Mouse (Mus musculus) heart, adult 2 months (tissue): ENCODE measurements around the gene Tnk1. TPM values are rescaled to one million over a fixed set of nuclear protein-coding genes. Genes with fewer than 3 reads are reported as not detected.

ENCODE experiments used
- DNase-seq, 2 experiments: peaks; one replicate each; pipeline ENCODE4 v3.0.0; 2021
- H3K27ac ChIP-seq: fragments of 200-600 bp; 2 replicates; pipeline ENCODE4 v1.8.1; 2022
- H3K27me3 ChIP-seq: fragments of 200-500 bp; 2 replicates; pipeline ENCODE4 v1.6.1; 2012; ENCODE audit warnings: mild to moderate bottlenecking, low read length, inconsistent platforms, mixed read lengths; ENCODE audit not compliant: control insufficient read depth, insufficient read depth
- H3K36me3 ChIP-seq: fragments of 200-500 bp; 2 replicates; pipeline ENCODE4 v1.6.1; 2012; ENCODE audit warnings: low read length, inconsistent platforms; ENCODE audit not compliant: control insufficient read depth, insufficient read depth
- H3K4me1 ChIP-seq: fragments of 200-500 bp; 2 replicates; pipeline ENCODE4 v1.6.1; 2011; ENCODE audit warnings: low read length; ENCODE audit not compliant: control insufficient read depth, insufficient read depth
- H3K4me3 ChIP-seq: fragments of 200-600 bp; 2 replicates; pipeline ENCODE4 v1.8.1; 2022
- H3K79me2 ChIP-seq: fragments of 200-500 bp; replicated peaks from 2 replicates; pipeline ENCODE4 v1.6.1; 2012; ENCODE audit warnings: mild to moderate bottlenecking, inconsistent platforms, low read length, moderate library complexity, mixed read lengths; ENCODE audit not compliant: control insufficient read depth, insufficient read depth
- H3K9ac ChIP-seq: fragments of 200-500 bp; 2 replicates; pipeline ENCODE4 v1.6.1; 2012; ENCODE audit warnings: low read depth, mild to moderate bottlenecking, control low read depth, inconsistent platforms, low read length, mixed read lengths
- CTCF ChIP-seq: fragments of 200-600 bp; IDR thresholded peaks from 2 replicates; pipeline ENCODE4 v1.8.1; 2022; ENCODE audit warnings: antibody characterized with exemption, mild to moderate bottlenecking, moderate library complexity
- EP300 ChIP-seq: fragments of 200-500 bp; IDR thresholded peaks from 2 replicates; pipeline ENCODE4 v1.6.1; 2011; ENCODE audit warnings: low read depth, low read length, control low read depth; ENCODE audit not compliant: insufficient read depth
- POLR2A ChIP-seq: fragments of 200-500 bp; IDR thresholded peaks from 2 replicates; pipeline ENCODE4 v1.6.1; 2011; ENCODE audit warnings: mild to moderate bottlenecking, low read depth, low read length, control low read depth; ENCODE audit not compliant: insufficient read depth
- WGBS: fragments of 180-500 bp; shearing (Covaris S2); methylation state at CpG from one replicate; pipeline ENCODE4 v1.1.7; 2018; 5-methylcytosine and 5-hydroxymethylcytosine counted together
- intact Hi-C: fragments of 180-260 bp; cut with DNase I; formaldehyde crosslinking; loops from one replicate; pipeline ENCODE4 v1.15.1; 2025
- polyA plus RNA-seq: library from polyadenylated mRNA; depleted of rRNA; stranded (reverse); fragments of >200 nt; gene quantifications from 2 replicates; pipeline ENCODE4 v1.2.3, GENCODE M21; 2012
- total RNA-seq, 2 experiments: library from RNA; stranded (reverse); gene quantifications; 2 replicates each; pipeline ENCODE4 v1.2.3; 2021

The Tnk1 gene
- total and polyA plus RNA-seq, 3 experiments = 0.68 TPM; not detected in 2

GRCm38 (mm10) chr11:69854680-69855079, 3.9 kb downstream of the Tnk1 start:
- H3K4me1 ChIP-seq = no peaks in the 10 kb centered on the region
- H3K27ac ChIP-seq = peak overlapping the region; percentile 61
- no peaks in the 10 kb centered on the region for H3K36me3 ChIP-seq
- no peaks in the 10 kb centered on the region for H3K79me2 ChIP-seq
- no peak overlapping the region for H3K4me3 ChIP-seq
- H3K27me3 ChIP-seq = no peaks in the 10 kb centered on the region
- TF ChIP-seq CTCF (no peak), POLR2A (no peak), EP300 (no peak)
- intact Hi-C loops = no loop called here
- WGBS = 51% methylated on average over 10 of the region's 10 CpGs
- no peak for DNase-seq
- H3K9ac ChIP-seq = no peak overlapping the region

GRCm38 (mm10) chr11:69853994-69854393, 4.5 kb downstream of the Tnk1 start:
- intact Hi-C loops = no loop called here
- no peaks in the 10 kb centered on the region for H3K27me3 ChIP-seq

GRCm38 (mm10) chr11:69850754-69851153, 7.8 kb downstream of the Tnk1 start:
- no peak for DNase-seq
- intact Hi-C loops = no loop called here
- H3K9ac ChIP-seq = no peak overlapping the region
- no peak overlapping the region for H3K27ac ChIP-seq
- H3K4me1 ChIP-seq = peaks cover 5% of the 10 kb centered on the region
- H3K4me3 ChIP-seq = no peak overlapping the region
- no peaks in the 10 kb centered on the region; the same call in 1 of the 2 replicates for H3K36me3 ChIP-seq
- TF ChIP-seq EP300 (no peak), POLR2A (no peak), CTCF (no peak)
- H3K27me3 ChIP-seq = no peaks in the 10 kb centered on the region
- 67% methylated on average over 8 of the region's 8 CpGs for WGBS
- no peaks in the 10 kb centered on the region for H3K79me2 ChIP-seq

More at GRCm38 (mm10) chr11:69853994-69854393, 4.5 kb downstream of the Tnk1 start:
- no peak overlapping the region for H3K4me3 ChIP-seq
- H3K27ac ChIP-seq = peak overlapping the region; percentile 61
- H3K9ac ChIP-seq = no peak overlapping the region
- TF ChIP-seq CTCF (no peak), POLR2A (no peak), EP300 (no peak)
- DNase-seq = no peak
- no peaks in the 10 kb centered on the region; the same call in 1 of the 2 replicates for H3K36me3 ChIP-seq
- H3K79me2 ChIP-seq = no peaks in the 10 kb centered on the region
- peaks cover 5% of the 10 kb centered on the region for H3K4me1 ChIP-seq
- WGBS = 30% methylated on average over 7 of the region's 7 CpGs

GRCm38 (mm10) chr11:69849884-69850283, 8.6 kb downstream of the Tnk1 start:
- Histone ChIP-seq H3K36me3 (no peaks in the 10 kb centered on the region; the same call in 1 of the 2 replicates), H3K27me3 (no peaks in the 10 kb centered on the region), H3K27ac (peak overlapping the region; percentile 67), H3K79me2 (no peaks in the 10 kb centered on the region), H3K4me3 (peak overlapping the region; percentile 20; the same call in 1 of the 2 replicates), H3K9ac (no peak overlapping the region), H3K4me1 (peaks cover 5% of the 10 kb centered on the region)
- intact Hi-C loops = no loop called here
- WGBS = 81% methylated on average over 15 of the region's 15 CpGs
- no peak for TF ChIP-seq CTCF
- TF ChIP-seq EP300 = no peak
- TF ChIP-seq POLR2A = no peak
- DNase-seq = no peak

- 48% methylated on average over 9 of the region's 9 CpGs for WGBS
- peak in 1 of 2 experiments; percentile 36 for DNase-seq
Observed at GRCm38 (mm10) chr11:69849128-69849527, 9.4 kb downstream of the Tnk1 start.

GRCm38 (mm10) chr11:69848021-69848420, 10.5 kb downstream of the Tnk1 start:
- H3K4me3 ChIP-seq = no peak overlapping the region

More at GRCm38 (mm10) chr11:69849128-69849527, 9.4 kb downstream of the Tnk1 start:
- intact Hi-C loops = no loop called here
- Histone ChIP-seq H3K4me3 (peak overlapping the region; percentile 20; the same call in 1 of the 2 replicates), H3K36me3 (no peaks in the 10 kb centered on the region; the same call in 1 of the 2 replicates), H3K4me1 (peaks cover 5% of the 10 kb centered on the region), H3K9ac (peak overlapping the region; percentile 33; the same call in 1 of the 2 replicates), H3K79me2 (no peaks in the 10 kb centered on the region), H3K27ac (peak overlapping the region; percentile 67), H3K27me3 (no peaks in the 10 kb centered on the region)
- TF ChIP-seq CTCF = no peak
- TF ChIP-seq EP300 = 0 out of 2 replicates have a peak, but pooled peaks have one; percentile 54
- TF ChIP-seq POLR2A = 0 out of 2 replicates have a peak, but pooled peaks have one; percentile 1

More at GRCm38 (mm10) chr11:69848021-69848420, 10.5 kb downstream of the Tnk1 start:
- no peak overlapping the region for H3K9ac ChIP-seq
- no peak for TF ChIP-seq CTCF
- TF ChIP-seq POLR2A = no peak
- H3K27me3 ChIP-seq = no peaks in the 10 kb centered on the region
- WGBS = 96% methylated on average over 6 of the region's 6 CpGs
- peaks cover 5% of the 10 kb centered on the region for H3K4me1 ChIP-seq
- intact Hi-C loops = no loop called here
- H3K36me3 ChIP-seq = no peaks in the 10 kb centered on the region; the same call in 1 of the 2 replicates
- DNase-seq = no peak
- H3K79me2 ChIP-seq = no peaks in the 10 kb centered on the region
- H3K27ac ChIP-seq = no peak overlapping the region
